Mouse (Mus musculus) stomach, embryonic 15.5 days (tissue): ENCODE data around the gene Borcs6. TPM values are rescaled to one million over a fixed set of nuclear protein-coding genes. Genes with fewer than 3 reads are reported as not detected.
A peak's percentile ranks its signal among the peaks of the same experiment; 100 is the strongest.

ENCODE experiments used
- ATAC-seq: fragments of 200-750 bp; cut with Nextera tagmentation; 2 replicates; pipeline ENCODE4 v1.8.0; 2017; ENCODE audit warnings: low read depth, moderate number of reproducible peaks, moderate TSS enrichment; ENCODE audit not compliant: insufficient read depth, low FRiP score
- H3K27ac ChIP-seq: fragments of 300-500 bp; sonication (generic); 2 replicates; pipeline ENCODE4 v1.5.1; 2015; ENCODE audit warnings: mild to moderate bottlenecking, inconsistent platforms
- H3K27me3 ChIP-seq: fragments of 300-500 bp; sonication (generic); replicated peaks from 2 replicates; pipeline ENCODE4 v1.6.1; 2015; ENCODE audit warnings: inconsistent platforms
- H3K36me3 ChIP-seq: fragments of 300-500 bp; sonication (generic); 2 replicates; pipeline ENCODE4 v1.6.1; 2015; ENCODE audit warnings: inconsistent platforms
- H3K4me1 ChIP-seq: fragments of 300-500 bp; sonication (generic); 2 replicates; pipeline ENCODE4 v1.6.1; 2015; ENCODE audit warnings: inconsistent platforms
- H3K4me2 ChIP-seq: fragments of 300-500 bp; sonication (generic); 2 replicates; pipeline ENCODE4 v1.6.1; 2015; ENCODE audit warnings: mild to moderate bottlenecking, inconsistent platforms
- H3K4me3 ChIP-seq: fragments of 300-500 bp; sonication (generic); replicated peaks from 2 replicates; pipeline ENCODE4 v1.5.1; 2015; ENCODE audit warnings: inconsistent platforms
- H3K9ac ChIP-seq: fragments of 300-500 bp; sonication (generic); 2 replicates; pipeline ENCODE4 v1.6.1; 2015; ENCODE audit warnings: inconsistent platforms
- H3K9me3 ChIP-seq: fragments of 300-500 bp; sonication (generic); 2 replicates; pipeline ENCODE4 v1.6.1; 2016; ENCODE audit warnings: inconsistent platforms
- WGBS: fragments of 180-500 bp; shearing (Covaris S2); methylation state at CpG from one replicate; pipeline ENCODE4 v1.1.7; 2015; 5-methylcytosine and 5-hydroxymethylcytosine counted together
- polyA plus RNA-seq: library from polyadenylated mRNA; unstranded; fragments of >200 nt; fragmentation: Nextera tagmentation; extraction: Ambion mirVana; gene quantifications from 2 replicates; pipeline ENCODE4 v1.2.1, GENCODE M21; 2015

Borcs6 gene
- polyA plus RNA-seq, 1 experiment from 2014 or later = 10.7 TPM

DNA sequence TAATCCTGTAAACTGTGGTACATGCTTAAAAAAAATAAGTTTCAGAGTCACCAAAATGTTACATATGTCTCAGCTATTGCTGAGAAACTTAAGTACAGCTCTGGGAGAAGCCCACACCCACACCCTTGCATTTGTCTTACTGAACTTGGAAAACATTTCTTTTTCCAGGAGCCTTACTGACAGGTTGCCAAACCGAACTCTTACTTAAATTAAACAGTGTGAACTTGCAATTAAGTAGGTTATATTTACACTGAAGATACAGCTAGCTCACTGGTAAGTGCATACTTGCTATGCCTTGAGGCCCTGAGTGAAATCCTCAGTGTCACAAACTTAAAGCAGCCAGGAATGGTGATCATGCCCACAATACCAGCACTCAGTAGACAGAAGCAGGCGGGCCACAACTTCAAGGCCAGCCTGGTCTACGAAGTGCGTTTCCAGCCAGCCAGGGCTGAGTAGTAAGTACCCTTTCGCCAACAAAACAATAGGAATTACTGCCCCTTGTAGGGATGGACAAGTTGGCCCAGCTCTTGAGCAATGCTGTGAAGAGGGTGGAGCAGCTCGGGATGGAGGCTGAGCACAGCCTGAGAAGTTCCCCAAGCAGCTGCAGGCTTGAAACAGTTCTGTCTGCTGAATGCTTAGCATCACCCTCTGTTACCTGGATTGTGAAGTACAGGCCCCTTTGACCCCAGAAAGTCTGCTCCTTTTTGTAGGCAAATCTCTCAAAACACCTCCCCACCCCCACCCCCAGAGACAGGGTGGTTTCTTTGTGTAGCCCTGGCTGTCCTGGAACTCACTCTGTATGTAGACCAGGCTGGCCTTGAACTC lies 14.6 kb downstream of the Borcs6 start:
- no peak overlapping the region for H3K4me2 ChIP-seq
- H3K9ac ChIP-seq = no peak overlapping the region
- no peak for ATAC-seq
- H3K9me3 ChIP-seq = no peaks in the 10 kb centered on the region
- peak overlapping the region; percentile 93 for H3K27ac ChIP-seq
- H3K36me3 ChIP-seq = no peaks in the 10 kb centered on the region
- H3K27me3 ChIP-seq = no peaks in the 10 kb centered on the region
- 29% methylated on average over 6 of the region's 6 CpGs for WGBS
- H3K4me1 ChIP-seq = peaks cover 28% of the 10 kb centered on the region
- no peak overlapping the region for H3K4me3 ChIP-seq

DNA sequence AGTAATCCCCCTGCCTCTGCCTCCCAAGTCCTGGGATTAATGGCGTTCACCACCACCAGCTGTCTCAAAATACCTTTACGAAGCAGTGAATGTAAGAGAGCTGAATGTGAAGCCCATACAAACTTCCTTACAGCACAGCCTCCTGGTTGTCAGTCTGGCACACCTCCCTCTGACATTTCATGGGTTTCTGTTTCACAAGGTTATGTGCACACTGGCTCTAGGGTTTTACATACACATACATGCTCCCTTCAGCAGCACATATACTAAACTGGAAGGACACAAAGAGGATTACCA lies 15.2 kb downstream of the Borcs6 start:
- no peaks in the 10 kb centered on the region for H3K9me3 ChIP-seq
- H3K36me3 ChIP-seq = no peaks in the 10 kb centered on the region
- 52% methylated on average over 2 of the region's 2 CpGs for WGBS
- no peaks in the 10 kb centered on the region for H3K27me3 ChIP-seq
- H3K4me3 ChIP-seq = no peak overlapping the region
- no peak overlapping the region for H3K9ac ChIP-seq
- peaks cover 28% of the 10 kb centered on the region for H3K4me1 ChIP-seq
- H3K4me2 ChIP-seq = no peak overlapping the region
- H3K27ac ChIP-seq = peak overlapping the region; percentile 93
- ATAC-seq = no peak

DNA sequence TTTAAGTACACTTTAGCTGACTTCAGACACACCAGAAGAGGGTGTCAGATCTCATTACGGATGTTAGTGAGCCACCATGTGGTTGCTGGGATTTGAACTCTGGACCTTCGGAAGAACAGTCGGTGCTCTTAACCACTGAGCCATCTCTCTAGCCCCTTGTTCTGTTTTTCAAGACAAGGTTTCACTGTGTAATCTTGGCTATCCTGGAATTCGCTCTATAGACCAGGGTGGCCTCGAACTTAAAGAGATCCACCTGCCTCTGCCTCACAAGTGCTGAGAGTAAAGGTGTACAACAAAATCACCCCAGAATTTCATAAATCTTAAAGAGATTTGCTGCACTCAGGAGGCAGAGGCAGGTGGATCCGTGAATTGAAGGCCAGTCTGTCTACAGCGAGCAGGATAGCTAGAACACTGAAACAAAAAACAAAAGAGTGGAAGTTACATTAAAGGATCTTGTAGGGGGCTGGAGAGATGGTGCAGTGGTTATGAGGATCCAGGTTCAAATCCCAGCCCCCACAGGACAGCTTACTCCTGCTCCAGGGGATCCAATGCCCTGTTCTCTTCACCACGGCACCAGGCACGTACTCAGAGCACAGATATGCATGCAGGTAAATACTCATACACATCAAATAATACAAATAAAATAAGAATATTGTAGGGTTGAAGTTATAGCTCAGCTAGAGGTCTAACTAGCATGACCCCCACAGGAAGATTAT lies 16.4 kb downstream of the Borcs6 start:
- Histone ChIP-seq H3K4me3 (no peak overlapping the region), H3K9me3 (no peaks in the 10 kb centered on the region), H3K27me3 (no peaks in the 10 kb centered on the region), H3K4me1 (peaks cover 23% of the 10 kb centered on the region), H3K9ac (no peak overlapping the region), H3K27ac (no peak overlapping the region), H3K36me3 (no peaks in the 10 kb centered on the region), H3K4me2 (no peak overlapping the region)
- no peak for ATAC-seq
- 49% methylated on average over 9 of the region's 9 CpGs for WGBS

DNA sequence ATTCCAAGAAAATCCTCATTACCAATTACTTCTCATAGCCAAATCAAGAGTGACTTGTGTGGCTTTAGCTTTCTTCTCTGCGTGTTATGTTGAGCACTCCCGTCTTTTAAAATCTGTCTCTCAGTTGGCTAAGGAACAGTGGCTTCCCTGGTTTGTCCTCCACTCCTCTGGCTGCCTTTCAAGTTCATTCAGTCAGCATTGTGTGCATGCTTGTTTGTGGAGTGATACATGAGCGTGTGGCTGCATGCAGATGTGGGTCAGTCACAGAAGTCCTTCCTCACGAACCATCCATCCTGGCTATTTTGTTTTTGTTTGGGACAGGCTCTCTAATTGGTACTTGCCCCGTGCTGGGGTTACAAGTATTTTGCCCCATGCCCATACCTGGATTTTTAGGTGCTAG lies 17.1 kb downstream of the Borcs6 start:
- Histone ChIP-seq H3K27me3 (no peaks in the 10 kb centered on the region), H3K9me3 (no peaks in the 10 kb centered on the region), H3K9ac (no peak overlapping the region), H3K4me2 (no peak overlapping the region), H3K36me3 (no peaks in the 10 kb centered on the region), H3K4me1 (peaks cover 18% of the 10 kb centered on the region; the same call in 1 of the 2 replicates), H3K4me3 (no peak overlapping the region), H3K27ac (no peak overlapping the region)
- WGBS = 63% methylated on average over 5 of the region's 5 CpGs
- no peak for ATAC-seq

DNA sequence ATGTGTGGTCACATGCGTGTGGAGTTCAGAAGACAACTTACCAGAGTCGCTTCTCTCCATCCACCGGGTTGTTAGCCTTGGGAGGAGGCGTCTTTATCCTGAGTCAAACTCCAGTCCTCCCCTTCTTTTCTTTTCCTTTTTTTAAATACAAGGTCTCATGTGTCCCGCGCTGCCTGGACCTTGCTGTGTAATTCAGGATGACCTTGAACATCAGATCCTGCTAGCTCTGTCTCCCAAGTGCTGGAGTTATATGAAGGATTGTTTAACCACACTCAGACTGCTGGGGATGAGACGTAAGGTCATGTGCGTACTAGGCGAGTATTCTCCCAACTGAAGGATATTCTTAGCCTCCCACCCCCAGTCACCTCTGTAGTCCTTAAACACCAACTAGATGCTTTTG lies 17.8 kb downstream of the Borcs6 start:
- H3K4me1 ChIP-seq = peaks cover 10% of the 10 kb centered on the region; the same call in 1 of the 2 replicates
- no peak overlapping the region for H3K4me2 ChIP-seq
- H3K9me3 ChIP-seq = no peaks in the 10 kb centered on the region
- 78% methylated on average over 9 of the region's 9 CpGs for WGBS
- no peak overlapping the region for H3K4me3 ChIP-seq
- H3K27ac ChIP-seq = no peak overlapping the region
- no peaks in the 10 kb centered on the region for H3K27me3 ChIP-seq
- ATAC-seq = no peak
- no peak overlapping the region for H3K9ac ChIP-seq
- H3K36me3 ChIP-seq = no peaks in the 10 kb centered on the region

DNA sequence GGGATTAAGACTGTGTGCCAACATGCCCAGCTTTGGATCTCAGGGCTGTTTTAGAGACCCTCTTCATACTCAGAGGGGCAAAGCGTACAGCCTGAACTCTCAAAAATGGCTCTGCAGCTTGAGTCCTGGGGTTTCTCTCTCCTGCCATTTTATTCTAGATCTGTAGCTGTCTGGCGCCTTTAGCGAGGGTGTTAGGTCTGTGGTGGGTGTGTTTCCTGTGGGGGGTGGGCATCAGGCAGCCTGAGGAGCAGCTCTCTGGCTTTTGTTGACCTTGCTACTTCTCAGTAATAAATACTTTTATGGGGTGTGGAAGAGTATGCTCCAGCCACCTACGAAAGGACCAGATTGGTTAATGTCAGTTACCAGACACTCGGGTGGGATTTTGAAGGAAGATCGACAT lies 18.5 kb downstream of the Borcs6 start:
- no peak for ATAC-seq
- Histone ChIP-seq H3K27me3 (no peaks in the 10 kb centered on the region), H3K9ac (no peak overlapping the region), H3K4me3 (no peak overlapping the region), H3K9me3 (no peaks in the 10 kb centered on the region), H3K4me2 (no peak overlapping the region), H3K36me3 (no peaks in the 10 kb centered on the region), H3K27ac (no peak overlapping the region), H3K4me1 (peaks cover 7% of the 10 kb centered on the region; the same call in 1 of the 2 replicates)
- 71% methylated on average over 6 of the region's 6 CpGs for WGBS

DNA sequence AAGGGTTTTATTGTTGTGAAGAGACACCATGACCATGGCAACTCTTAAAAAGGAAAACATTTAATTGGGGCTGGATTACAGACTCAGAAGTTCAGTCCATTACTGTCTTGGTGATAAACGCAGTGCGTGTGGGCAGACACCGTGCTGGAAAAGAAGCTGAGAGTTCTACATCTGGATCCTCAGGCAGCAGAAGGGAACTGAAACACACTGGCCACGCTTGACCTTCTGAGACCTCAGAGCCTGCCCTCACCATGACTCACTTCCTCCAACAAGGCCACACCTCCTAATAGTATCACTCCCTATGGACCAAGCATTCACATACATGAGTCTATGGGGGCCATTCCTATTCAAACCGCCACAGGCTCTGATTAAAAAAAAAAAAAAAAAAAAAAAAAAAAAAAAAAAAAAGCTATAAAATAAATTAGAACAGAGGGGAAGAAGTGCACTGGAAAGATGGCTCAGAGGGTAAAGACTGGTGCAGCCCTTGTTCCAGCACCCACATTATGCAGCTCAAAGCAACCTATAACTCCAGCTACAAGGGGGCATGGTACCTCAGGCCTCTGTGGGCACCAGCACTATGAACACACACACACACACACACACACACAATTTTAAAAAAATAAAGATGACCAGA lies 19.4 kb downstream of the Borcs6 start:
- Histone ChIP-seq H3K27ac (no peak overlapping the region; the same call in 1 of the 2 replicates), H3K9ac (no peak overlapping the region), H3K9me3 (no peaks in the 10 kb centered on the region), H3K4me1 (peaks cover 3% of the 10 kb centered on the region; the same call in 1 of the 2 replicates), H3K36me3 (no peaks in the 10 kb centered on the region), H3K4me3 (no peak overlapping the region), H3K27me3 (no peaks in the 10 kb centered on the region), H3K4me2 (no peak overlapping the region)
- ATAC-seq = no peak
- 63% methylated on average over 5 of the region's 5 CpGs for WGBS

DNA sequence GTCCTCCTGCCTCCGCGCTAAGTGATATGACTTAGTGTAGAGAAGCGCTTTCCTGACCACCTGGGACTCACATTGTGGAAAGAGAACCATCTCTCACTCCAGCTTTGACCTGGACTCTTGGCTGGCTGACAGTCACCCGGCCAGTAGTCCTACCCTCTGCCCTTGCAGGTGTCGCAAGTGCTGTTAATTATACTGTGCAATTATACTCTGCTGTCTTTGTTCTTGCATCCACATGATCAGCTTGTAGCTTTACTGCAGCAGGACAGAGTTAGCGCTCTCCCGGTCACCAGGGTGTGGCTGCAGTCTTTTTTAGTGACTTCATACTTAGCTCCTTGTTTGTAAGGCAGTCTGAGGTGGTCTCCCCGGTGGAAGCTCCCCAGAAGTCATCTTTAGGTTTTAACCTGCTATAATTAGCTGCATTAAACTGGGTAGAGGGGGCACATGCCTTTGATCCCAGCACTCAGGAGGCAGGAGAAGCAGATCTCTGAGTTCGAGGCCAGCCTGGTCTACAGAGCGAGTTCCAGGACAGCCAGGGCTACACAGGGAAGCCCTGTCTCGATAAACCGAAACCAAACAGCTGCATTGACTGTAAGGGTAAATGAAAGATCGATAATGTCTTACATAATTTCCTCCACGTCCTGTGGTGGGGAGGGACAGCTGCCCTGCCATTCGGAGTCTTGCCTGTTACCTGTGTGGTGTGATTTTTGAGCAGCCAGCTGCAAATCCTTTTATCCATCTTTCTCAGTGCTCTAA lies 20.8 kb downstream of the Borcs6 start:
- Histone ChIP-seq H3K27ac (no peak overlapping the region), H3K4me2 (no peak overlapping the region), H3K4me1 (no peaks in the 10 kb centered on the region), H3K36me3 (no peaks in the 10 kb centered on the region), H3K9me3 (no peaks in the 10 kb centered on the region), H3K4me3 (no peak overlapping the region), H3K27me3 (no peaks in the 10 kb centered on the region), H3K9ac (no peak overlapping the region)
- WGBS = 77% methylated on average over 15 of the region's 15 CpGs
- no peak for ATAC-seq

DNA sequence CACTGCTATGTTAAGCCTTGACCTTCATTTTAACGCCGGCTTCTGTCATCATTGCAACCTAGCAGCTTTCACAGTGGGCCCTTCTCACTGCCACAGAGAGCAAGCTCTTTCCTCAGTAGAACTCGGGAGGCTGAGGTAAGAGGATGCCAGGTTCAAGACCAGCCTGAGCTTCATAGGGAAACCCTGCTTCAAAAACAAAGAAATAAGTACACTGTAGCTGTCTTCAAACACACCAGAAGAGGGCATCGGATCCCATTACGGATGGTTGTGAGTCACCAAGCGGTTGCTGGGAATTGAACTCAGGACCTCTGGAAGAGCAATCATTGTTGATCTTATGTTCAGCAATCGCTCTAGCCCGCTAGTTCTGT lies 21.3 kb downstream of the Borcs6 start:
- 88% methylated on average over 8 of the region's 8 CpGs for WGBS
- Histone ChIP-seq H3K4me2 (no peak overlapping the region), H3K36me3 (no peaks in the 10 kb centered on the region), H3K27ac (no peak overlapping the region), H3K4me1 (no peaks in the 10 kb centered on the region), H3K4me3 (no peak overlapping the region), H3K9me3 (no peaks in the 10 kb centered on the region), H3K9ac (no peak overlapping the region), H3K27me3 (no peaks in the 10 kb centered on the region)
- no peak for ATAC-seq

DNA sequence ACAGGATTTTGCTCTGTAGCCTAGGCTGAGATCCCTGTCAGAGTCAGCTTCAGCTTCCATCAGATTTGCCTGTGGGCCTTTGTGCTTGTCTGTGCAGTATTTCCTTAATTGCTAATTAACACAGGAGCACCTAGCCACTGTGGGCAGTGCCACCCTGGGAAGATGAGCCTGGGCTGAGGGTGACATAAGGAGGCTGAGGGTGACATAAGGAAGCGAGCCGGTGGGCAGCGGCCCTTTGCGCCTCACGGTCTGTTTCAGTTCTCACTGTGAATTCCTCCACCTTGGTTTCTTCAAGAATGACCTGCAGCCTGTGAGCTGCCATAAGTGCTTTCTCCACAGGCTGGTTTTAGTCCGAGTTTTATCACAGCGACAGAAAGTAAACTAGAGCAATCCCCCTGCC lies 22.1 kb downstream of the Borcs6 start:
- H3K9me3 ChIP-seq = no peaks in the 10 kb centered on the region
- H3K9ac ChIP-seq = no peak overlapping the region
- WGBS = 74% methylated on average over 7 of the region's 7 CpGs
- H3K4me3 ChIP-seq = no peak overlapping the region
- no peak for ATAC-seq
- no peak overlapping the region for H3K27ac ChIP-seq
- H3K36me3 ChIP-seq = no peaks in the 10 kb centered on the region
- H3K4me2 ChIP-seq = no peak overlapping the region
- H3K27me3 ChIP-seq = no peaks in the 10 kb centered on the region
- no peaks in the 10 kb centered on the region for H3K4me1 ChIP-seq

DNA sequence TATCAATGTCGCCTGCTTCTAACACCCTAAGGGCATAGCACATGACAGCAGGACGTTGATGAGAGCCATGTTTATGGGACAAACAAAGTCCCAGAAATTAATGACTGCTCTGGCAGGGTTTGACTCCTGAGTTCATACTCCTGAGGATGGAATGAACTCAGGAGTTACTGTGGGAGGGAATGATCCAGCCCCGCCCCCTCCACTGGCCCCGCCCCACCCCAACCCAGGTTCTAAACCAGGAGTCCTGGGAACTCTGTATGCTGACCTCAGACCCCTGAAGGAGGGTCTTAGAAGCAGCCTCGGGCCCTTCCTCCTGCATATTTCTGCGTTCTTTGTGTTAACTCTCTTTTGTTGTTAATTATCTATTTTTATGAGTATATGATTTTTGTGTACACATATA lies 26.1 kb downstream of the Borcs6 start:
- Histone ChIP-seq H3K27me3 (no peaks in the 10 kb centered on the region), H3K4me1 (peaks cover 21% of the 10 kb centered on the region), H3K9ac (no peak overlapping the region), H3K9me3 (no peaks in the 10 kb centered on the region), H3K27ac (no peak overlapping the region), H3K4me3 (no peak overlapping the region), H3K4me2 (no peak overlapping the region), H3K36me3 (0 out of 2 replicates have a peak, but pooled peaks cover 2% of the 10 kb centered on the region)
- 57% methylated on average over 6 of the region's 6 CpGs for WGBS
- ATAC-seq = no peak
